Mouse (Mus musculus): ENCODE measurements at regions not wholly inside any gene's neighbourhood (a gene's known extent, or its start where the extent isn't known, plus 50 kb on each side); places are given as distances from the start of the nearest gene placed in this dataset.
A peak's percentile ranks its signal among the peaks of the same experiment; 100 is the strongest.

GRCm38 (mm10) chr10:126452057-126452622 lies 449.0 kb downstream of the Atp23 start:
- ATAC-seq (ENCODE audit: extremely low read depth, insufficient number of reproducible peaks, low FRiP score, poor library complexity, severe bottlenecking): no peak

DNA sequence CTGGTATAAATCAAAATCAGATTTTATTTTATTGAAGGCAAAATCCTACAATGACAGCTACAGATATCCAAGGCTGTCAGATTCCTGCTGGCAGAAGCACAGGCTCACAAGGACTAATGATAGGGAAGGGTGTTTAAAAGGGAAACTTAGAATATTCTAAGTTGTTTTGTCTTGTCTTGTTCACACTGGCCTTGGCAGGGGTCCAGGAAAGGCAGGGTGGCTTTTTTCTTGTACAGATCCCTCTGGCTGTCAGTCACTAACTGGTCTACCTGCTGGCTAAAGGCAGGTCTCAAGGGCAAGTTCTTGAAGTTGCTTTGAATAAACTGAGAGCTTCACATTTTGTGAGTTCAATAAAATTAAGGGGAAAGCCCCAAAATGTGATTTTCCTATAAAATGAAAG lies 465.3 kb downstream of the Lrig3 start:
- ATAC-seq (ENCODE audit: extremely low read depth, insufficient number of reproducible peaks, low FRiP score, poor library complexity, severe bottlenecking): no peak

DNA sequence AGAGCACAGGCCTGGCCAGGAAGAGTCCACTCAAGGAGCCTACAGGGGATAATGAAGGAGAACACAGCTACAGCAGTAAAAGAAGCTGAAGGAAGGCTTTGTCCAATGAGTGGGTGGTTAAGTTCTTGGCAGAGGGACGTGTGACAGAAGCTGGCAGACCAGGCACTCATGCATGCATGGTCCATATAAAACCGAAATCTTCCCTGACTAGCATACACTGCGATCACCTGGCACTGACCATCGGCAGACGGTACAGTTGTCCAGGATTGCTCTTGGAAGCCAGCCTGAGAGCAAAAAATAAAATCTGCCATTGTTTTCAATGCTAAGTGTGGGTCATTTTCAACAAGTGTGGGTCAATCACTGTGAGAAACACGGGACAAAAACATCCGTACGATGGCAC lies 464.4 kb downstream of the Lrig3 start:
- ATAC-seq (ENCODE audit: extremely low read depth, insufficient number of reproducible peaks, low FRiP score, poor library complexity, severe bottlenecking): no peak

GRCm38 (mm10) chr10:126429502-126429901 lies 463.5 kb downstream of the Lrig3 start:
- no peak for ATAC-seq (ENCODE audit: extremely low read depth, insufficient number of reproducible peaks, low FRiP score, poor library complexity, severe bottlenecking)

DNA sequence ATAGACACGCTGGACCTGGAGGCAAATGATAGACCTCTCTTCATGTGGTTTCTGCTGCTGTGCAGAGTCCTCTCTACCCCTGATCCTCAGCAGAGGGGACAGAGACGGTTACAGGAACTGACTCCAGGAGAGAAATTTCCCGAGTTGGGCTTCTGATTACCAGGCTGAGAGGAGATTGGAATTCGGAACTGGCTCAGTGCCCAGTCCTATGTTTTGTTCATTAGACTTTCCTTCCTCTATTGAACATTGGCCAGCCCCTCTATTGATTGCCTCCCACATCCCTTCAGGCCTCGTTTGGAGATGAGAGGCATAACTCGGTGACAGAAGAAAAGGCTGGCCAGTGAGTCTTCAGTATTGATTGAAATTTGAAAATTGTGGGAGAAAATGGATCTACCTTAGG lies 456.1 kb downstream of the Lrig3 start:
- ATAC-seq (ENCODE audit: extremely low read depth, insufficient number of reproducible peaks, low FRiP score, poor library complexity, severe bottlenecking): no peak

GRCm38 (mm10) chr10:126413786-126414185 lies 447.8 kb downstream of the Lrig3 start:
- no peak for ATAC-seq (ENCODE audit: extremely low read depth, insufficient number of reproducible peaks, low FRiP score, poor library complexity, severe bottlenecking)

DNA sequence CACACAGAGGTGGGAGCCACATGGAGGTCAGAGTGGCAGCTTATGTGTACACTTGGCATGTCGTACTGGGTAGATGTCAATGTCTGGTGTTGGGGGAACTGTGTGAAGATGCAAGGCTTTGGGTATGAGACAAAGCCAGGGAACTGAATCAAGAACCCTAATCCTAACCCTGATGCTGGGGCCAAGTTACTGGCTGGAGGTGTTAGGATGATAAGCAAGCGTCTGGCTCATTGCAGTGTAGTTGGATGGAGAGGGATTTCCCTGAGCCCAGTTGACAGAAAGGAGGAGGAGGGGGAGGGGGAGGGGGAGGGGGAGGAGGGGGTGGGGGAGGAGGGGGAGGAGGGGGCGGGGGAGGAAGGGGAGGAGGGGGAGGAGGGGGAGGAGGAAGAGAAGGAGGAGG lies 426.3 kb downstream of the Lrig3 start:
- ATAC-seq (ENCODE audit: extremely low read depth, insufficient number of reproducible peaks, low FRiP score, poor library complexity, severe bottlenecking): 0 out of 2 replicates have a peak, but pooled peaks have one; percentile 9

- no peak for ATAC-seq (ENCODE audit: extremely low read depth, insufficient number of reproducible peaks, low FRiP score, poor library complexity, severe bottlenecking)
These were observed 425.8 kb downstream of the Lrig3 start for GRCm38 (mm10) chr10:126391770-126392169.

GRCm38 (mm10) chr10:126386430-126386829 lies 420.5 kb downstream of the Lrig3 start:
- no peak for ATAC-seq (ENCODE audit: extremely low read depth, insufficient number of reproducible peaks, low FRiP score, poor library complexity, severe bottlenecking)

GRCm38 (mm10) chr10:126385644-126386043 lies 419.7 kb downstream of the Lrig3 start:
- no peak for ATAC-seq (ENCODE audit: extremely low read depth, insufficient number of reproducible peaks, low FRiP score, poor library complexity, severe bottlenecking)

- no peak for ATAC-seq (ENCODE audit: extremely low read depth, insufficient number of reproducible peaks, low FRiP score, poor library complexity, severe bottlenecking)
These were observed 414.4 kb downstream of the Lrig3 start for GRCm38 (mm10) chr10:126380381-126380780.

DNA sequence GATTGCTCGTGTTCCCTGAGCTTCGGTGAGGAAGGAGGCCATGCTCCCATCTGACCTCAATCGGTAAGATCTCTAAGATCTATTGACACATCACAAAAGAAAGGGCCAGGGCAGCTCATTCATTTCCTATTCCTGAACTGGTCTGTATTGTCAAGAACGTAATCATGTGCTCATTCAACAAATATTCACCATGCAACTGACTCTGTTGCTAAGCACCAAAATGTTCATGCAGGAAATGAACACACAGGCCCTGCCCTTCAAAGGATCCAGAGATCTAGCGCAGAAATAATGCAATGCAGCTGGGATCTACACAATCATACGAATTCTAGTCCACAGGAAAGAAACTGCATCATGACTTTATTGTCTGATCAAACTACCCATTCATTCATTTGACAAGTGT lies 413.3 kb downstream of the Lrig3 start:
- no peak for ATAC-seq (ENCODE audit: extremely low read depth, insufficient number of reproducible peaks, low FRiP score, poor library complexity, severe bottlenecking)

DNA sequence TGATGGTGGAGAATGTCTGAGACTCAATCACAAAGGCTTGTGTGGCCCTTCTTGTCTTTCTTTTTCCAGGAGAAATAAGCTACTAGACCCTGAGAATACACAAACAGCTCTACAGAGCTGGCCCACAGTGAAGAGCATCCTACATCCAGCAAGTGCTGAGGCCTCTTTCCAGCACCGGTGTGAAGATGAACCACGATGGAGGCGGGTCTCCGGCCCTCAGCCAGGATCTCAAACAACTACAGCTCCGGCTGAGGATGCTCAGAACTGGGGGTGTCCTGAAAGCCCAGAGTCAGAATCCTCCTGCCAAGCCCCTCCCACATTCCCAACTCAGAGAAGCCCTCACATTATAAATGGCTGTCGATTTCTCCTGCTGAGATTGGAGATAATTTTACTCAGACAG lies 407.9 kb downstream of the Lrig3 start:
- no peak for ATAC-seq (ENCODE audit: extremely low read depth, insufficient number of reproducible peaks, low FRiP score, poor library complexity, severe bottlenecking)

- no peak for ATAC-seq (ENCODE audit: extremely low read depth, insufficient number of reproducible peaks, low FRiP score, poor library complexity, severe bottlenecking)
These were observed 405.9 kb downstream of the Lrig3 start for GRCm38 (mm10) chr10:126371881-126372280.

DNA sequence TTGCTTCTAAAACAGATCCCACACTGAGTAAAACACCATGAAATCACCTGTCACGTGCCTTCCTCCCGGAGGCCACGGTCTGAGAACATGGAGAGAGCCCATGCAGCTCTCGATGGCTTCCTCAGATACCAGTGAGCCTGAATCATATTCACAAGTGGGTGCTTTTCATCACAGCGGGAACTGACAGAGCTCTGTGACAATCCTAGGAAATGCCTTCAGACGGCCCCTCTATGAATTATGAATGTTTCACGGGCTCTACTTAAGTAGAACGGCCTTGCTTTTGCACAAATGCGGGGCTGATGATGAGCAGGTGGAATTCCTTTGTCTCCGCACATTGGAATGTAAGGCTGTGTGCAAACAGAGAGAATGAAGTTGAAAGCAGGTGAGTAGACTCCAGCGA lies 383.1 kb downstream of the Lrig3 start:
- no peak for ATAC-seq (ENCODE audit: extremely low read depth, insufficient number of reproducible peaks, low FRiP score, poor library complexity, severe bottlenecking)

DNA sequence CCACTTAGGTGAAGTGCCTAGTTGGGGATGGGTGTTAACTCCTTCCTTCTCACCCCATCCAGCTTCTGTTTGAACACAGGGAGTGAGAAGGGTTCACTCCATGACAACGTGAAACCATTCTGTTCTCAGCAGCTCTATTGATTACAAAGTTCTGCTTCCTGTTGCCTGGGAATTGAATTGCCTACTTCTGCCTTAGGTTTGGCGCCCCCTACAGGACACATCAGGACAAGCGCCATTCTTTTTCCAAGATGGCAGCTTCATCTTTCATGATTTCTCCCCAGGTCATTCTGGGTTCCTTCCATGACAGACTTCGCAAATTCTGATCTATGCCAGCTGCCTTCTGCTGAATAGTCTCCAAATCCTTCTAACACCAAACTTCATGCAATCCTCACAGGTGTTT lies 371.5 kb downstream of the Lrig3 start:
- no peak for ATAC-seq (ENCODE audit: extremely low read depth, insufficient number of reproducible peaks, low FRiP score, poor library complexity, severe bottlenecking)

GRCm38 (mm10) chr10:126333786-126334185 lies 367.8 kb downstream of the Lrig3 start:
- no peak for ATAC-seq (ENCODE audit: extremely low read depth, insufficient number of reproducible peaks, low FRiP score, poor library complexity, severe bottlenecking)

DNA sequence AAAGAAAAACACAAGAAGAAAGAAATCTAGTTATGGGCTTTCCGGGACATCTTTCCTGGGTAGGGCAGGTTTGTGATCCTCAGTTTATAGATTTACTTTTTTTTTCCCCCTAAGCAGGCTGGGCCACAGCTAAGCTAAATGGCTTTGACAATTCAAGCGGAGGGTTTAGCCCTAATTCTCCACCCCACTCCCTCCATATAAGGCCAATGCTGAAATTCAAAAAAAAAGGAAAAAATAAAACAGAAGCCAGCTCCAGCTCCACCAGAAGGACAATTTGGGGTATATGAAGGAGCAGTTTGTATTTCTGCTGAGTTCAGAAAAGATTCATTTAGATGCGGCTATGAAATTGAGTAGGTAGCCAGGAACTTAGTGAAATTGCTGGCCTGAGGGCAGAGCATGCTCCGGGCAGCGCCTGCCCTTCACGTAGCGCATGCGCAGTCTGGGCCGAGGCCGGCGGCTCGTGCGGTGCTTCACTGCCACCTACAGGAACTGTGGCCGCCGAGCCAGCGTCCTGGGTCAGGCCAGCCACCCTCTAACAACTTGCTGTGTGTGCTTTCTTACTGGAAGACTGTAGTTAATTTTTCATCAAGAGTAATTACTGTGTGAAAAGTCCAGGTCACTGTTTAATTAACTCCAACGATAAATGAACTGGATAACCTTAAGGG lies 364.5 kb downstream of the Lrig3 start:
- peak; percentile 78 for ATAC-seq (ENCODE audit: extremely low read depth, insufficient number of reproducible peaks, low FRiP score, poor library complexity, severe bottlenecking)

DNA sequence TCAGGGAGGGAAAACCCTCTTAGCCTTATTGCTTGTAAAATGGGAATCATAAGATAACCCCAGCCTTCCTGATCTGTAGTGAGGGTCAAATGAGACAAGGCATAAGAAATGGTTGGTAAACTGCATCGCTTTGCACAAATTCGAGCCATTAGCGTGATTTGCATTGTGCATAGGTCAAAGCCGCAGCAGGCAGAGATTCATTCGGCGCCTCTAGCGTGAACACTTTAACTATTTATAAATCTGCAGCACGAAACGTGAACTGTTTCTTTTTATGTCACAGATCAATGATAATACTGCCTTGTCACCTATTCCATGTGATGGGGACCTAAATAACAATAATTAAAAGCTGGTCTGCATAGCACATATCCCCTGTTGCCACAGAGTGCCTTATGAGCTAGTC lies 354.9 kb downstream of the Lrig3 start:
- ATAC-seq (ENCODE audit: extremely low read depth, insufficient number of reproducible peaks, low FRiP score, poor library complexity, severe bottlenecking): no peak

DNA sequence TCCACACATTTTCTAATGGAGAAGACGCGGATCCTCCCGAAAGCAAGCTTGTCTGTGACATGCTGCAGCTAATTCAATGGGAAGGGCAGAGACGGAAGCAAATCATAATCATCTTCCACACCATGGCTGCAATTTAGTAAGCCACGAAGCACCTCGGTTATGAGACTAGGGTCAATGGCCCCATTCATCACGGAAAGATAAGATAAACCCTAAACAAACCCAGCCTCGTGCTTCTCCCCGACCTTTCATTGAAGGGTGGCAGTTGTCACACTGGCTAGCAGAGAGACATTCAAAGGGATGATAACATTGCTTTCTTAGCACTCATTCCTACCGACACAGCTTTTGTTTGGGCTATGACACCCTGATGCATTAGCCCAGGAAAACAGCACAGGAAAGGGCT lies 353.8 kb downstream of the Lrig3 start:
- no peak for ATAC-seq (ENCODE audit: extremely low read depth, insufficient number of reproducible peaks, low FRiP score, poor library complexity, severe bottlenecking)

DNA sequence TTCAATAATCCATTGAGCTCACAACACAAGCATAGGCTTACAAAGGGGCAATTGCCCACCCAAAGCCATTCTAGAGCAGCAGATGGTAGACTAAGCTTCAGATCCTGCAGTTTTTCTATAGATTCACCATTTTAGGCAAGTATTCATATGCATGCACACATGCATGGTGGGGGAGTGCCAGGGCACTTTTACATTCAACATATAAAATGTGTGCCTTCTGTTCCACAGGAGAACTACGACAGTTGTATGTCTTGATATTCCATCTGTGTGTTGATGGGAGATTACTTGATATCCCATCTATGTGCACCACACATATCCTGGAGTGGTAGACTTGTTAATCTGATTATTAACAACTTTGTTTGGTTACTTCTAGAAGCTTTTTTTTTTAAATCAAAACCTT lies 334.0 kb downstream of the Lrig3 start:
- no peak for ATAC-seq (ENCODE audit: extremely low read depth, insufficient number of reproducible peaks, low FRiP score, poor library complexity, severe bottlenecking)

Measured in neutrophil, adult 5-6 weeks (primary cell).